30 mouse cellular contexts compared by ENCODE assay signal in genomic region chr2:52817341-52817740, GRCm38 (mm10). TPM values are rescaled to one million over a fixed set of nuclear protein-coding genes. Genes with fewer than 3 reads are reported as not detected.
DNase-seq lines count a peak whose midpoint lies in the region; ATAC-seq and TF ChIP-seq lines count a peak whose summit lies in the region.
"Had no signal": no experiment of that assay in that cellular context is flagged by ENCODE, and none has a peak within 500 bp of the region (broad histone marks: within the 10 kb centered on the region; RNA-seq: fewer than 3 reads in every experiment).

No protein-coding gene starts in this region.

- H3K4me1 ChIP-seq in intestine, postnatal 0 days (replicated peaks; ENCODE audit: control insufficient read depth, insufficient read depth, low read length), result no peaks in the 10 kb centered on the region
- H3K4me1 ChIP-seq: embryonic facial prominence, embryonic 13.5 days; forebrain, embryonic 15.5 days; limb, embryonic 12.5 days; liver, embryonic 15.5 days; midbrain, embryonic 10.5 days; midbrain, embryonic 15.5 days; neural tube, embryonic 15.5 days had no signal

- H3K9me3 ChIP-seq in intestine, postnatal 0 days (ENCODE audit: control insufficient read depth), result no peaks in the 10 kb centered on the region
- H3K9me3 ChIP-seq: embryonic facial prominence, embryonic 13.5 days; forebrain, embryonic 10.5 days; forebrain, embryonic 15.5 days; liver, embryonic 15.5 days; midbrain, embryonic 10.5 days; midbrain, embryonic 15.5 days; neural tube, embryonic 15.5 days had no signal

- no peak overlapping the region for H3K9ac ChIP-seq in intestine, postnatal 0 days (ENCODE audit: low read depth, low read length)
- H3K9ac ChIP-seq: embryonic facial prominence, embryonic 13.5 days; forebrain, embryonic 15.5 days; hindbrain, embryonic 14.5 days; limb, embryonic 12.5 days; liver, embryonic 15.5 days; lung, embryonic 14.5 days; midbrain, embryonic 15.5 days; neural tube, embryonic 15.5 days had no signal

- H3K4me3 ChIP-seq in intestine, postnatal 0 days (ENCODE audit: low read depth, low read length), result no peak overlapping the region
- H3K4me3 ChIP-seq: embryonic facial prominence, embryonic 13.5 days; forebrain, embryonic 10.5 days; forebrain, embryonic 15.5 days; limb, embryonic 12.5 days; liver, embryonic 15.5 days; midbrain, embryonic 10.5 days; midbrain, embryonic 15.5 days; neural tube, embryonic 15.5 days had no signal

- H3K27ac ChIP-seq in intestine, postnatal 0 days (ENCODE audit: low read depth, low read length), result no peak overlapping the region
- H3K27ac ChIP-seq: embryonic facial prominence, embryonic 13.5 days; forebrain, embryonic 10.5 days; forebrain, embryonic 15.5 days; hindbrain, embryonic 14.5 days; limb, embryonic 12.5 days; liver, embryonic 15.5 days; midbrain, embryonic 10.5 days; midbrain, embryonic 15.5 days; neural tube, embryonic 15.5 days had no signal

- no peaks in the 10 kb centered on the region for H3K27me3 ChIP-seq in intestine, postnatal 0 days (replicated peaks; ENCODE audit: control insufficient read depth, insufficient read depth, low read length)
- H3K27me3 ChIP-seq: embryonic facial prominence, embryonic 13.5 days; forebrain, embryonic 15.5 days; limb, embryonic 12.5 days; liver, embryonic 15.5 days; midbrain, embryonic 15.5 days; neural tube, embryonic 15.5 days had no signal

- no peaks in the 10 kb centered on the region for H3K36me3 ChIP-seq in intestine, postnatal 0 days (ENCODE audit: control insufficient read depth, insufficient read depth)
- H3K36me3 ChIP-seq: embryonic facial prominence, embryonic 13.5 days; forebrain, embryonic 10.5 days; forebrain, embryonic 15.5 days; limb, embryonic 12.5 days; liver, embryonic 15.5 days; midbrain, embryonic 10.5 days; midbrain, embryonic 15.5 days; neural tube, embryonic 15.5 days had no signal

- DNase-seq in heart, adult 11 months, result peak; percentile 19
- DNase-seq in heart, adult 8-10 months (ENCODE audit: low spot score), result no peak
- DNase-seq in right cerebral cortex, adult 18-20 months, result peak; percentile 18
- no peak for DNase-seq in right cerebral cortex, postnatal 4 days
- DNase-seq in layer of hippocampus, adult 9-11 months, result peak; percentile 52
- DNase-seq in lung, postnatal 14 days, result no peak
- DNase-seq: adrenal gland, postnatal 10 days; cerebellum, adult 18-20 months; cerebellum, postnatal 10 days; gastrocnemius, postnatal 14 days; heart, postnatal 4 days; kidney, adult 11 months; kidney, postnatal 14 days; lung, embryonic 14.5 days; spleen, adult 18-20 months; thymus, adult 18-20 months; thymus, postnatal 25 days had no signal

- no peak overlapping the region for H3K4me2 ChIP-seq in intestine, postnatal 0 days (replicated peaks; ENCODE audit: low read depth)
- H3K4me2 ChIP-seq: embryonic facial prominence, embryonic 13.5 days; forebrain, embryonic 15.5 days; heart, embryonic 11.5 days; hindbrain, embryonic 14.5 days; limb, embryonic 12.5 days; liver, embryonic 15.5 days; lung, embryonic 14.5 days; midbrain, embryonic 15.5 days; neural tube, embryonic 15.5 days had no signal

- 92% methylated on average over 1 of the region's 1 CpGs for WGBS in intestine, postnatal 0 days

- no peak for TF ChIP-seq CTCF in intestine, postnatal 0 days (IDR thresholded peaks at IDR 0.05; ENCODE audit: low read depth)

- no peak for ATAC-seq in intestine, postnatal 0 days
- ATAC-seq: forebrain, embryonic 15.5 days; midbrain, embryonic 15.5 days; Patski had no signal

RNA-seq across cellular contexts. Expression of gene Fmnl2, which starts 40.3 kb away (rescaled TPM):
- 1 to 10 TPM; 4.4 to 5.0 (median 4.8) TPM for total RNA-seq in heart, adult 8-10 months (2022)
- 1.9 and 2.1 TPM in 2 replicates for polyA plus RNA-seq in intestine, postnatal 0 days (2015; fragmentation: Nextera tagmentation; extraction: Ambion mirVana)
- total RNA-seq: MEL had no signal

Comparison
In these comparisons a context has a peak if more than half of its experiments do, and no peak if none do; other contexts are left out.
1. DNase-seq: peak in heart, adult 11 months (single experiment), right cerebral cortex, adult 18-20 months (single experiment) and layer of hippocampus, adult 9-11 months (single experiment); none in heart, adult 8-10 months (single experiment), right cerebral cortex, postnatal 4 days (single experiment) and lung, postnatal 14 days (single experiment).